ENCODE assay signal across 8 mouse cellular contexts in the genomic region with DNA sequence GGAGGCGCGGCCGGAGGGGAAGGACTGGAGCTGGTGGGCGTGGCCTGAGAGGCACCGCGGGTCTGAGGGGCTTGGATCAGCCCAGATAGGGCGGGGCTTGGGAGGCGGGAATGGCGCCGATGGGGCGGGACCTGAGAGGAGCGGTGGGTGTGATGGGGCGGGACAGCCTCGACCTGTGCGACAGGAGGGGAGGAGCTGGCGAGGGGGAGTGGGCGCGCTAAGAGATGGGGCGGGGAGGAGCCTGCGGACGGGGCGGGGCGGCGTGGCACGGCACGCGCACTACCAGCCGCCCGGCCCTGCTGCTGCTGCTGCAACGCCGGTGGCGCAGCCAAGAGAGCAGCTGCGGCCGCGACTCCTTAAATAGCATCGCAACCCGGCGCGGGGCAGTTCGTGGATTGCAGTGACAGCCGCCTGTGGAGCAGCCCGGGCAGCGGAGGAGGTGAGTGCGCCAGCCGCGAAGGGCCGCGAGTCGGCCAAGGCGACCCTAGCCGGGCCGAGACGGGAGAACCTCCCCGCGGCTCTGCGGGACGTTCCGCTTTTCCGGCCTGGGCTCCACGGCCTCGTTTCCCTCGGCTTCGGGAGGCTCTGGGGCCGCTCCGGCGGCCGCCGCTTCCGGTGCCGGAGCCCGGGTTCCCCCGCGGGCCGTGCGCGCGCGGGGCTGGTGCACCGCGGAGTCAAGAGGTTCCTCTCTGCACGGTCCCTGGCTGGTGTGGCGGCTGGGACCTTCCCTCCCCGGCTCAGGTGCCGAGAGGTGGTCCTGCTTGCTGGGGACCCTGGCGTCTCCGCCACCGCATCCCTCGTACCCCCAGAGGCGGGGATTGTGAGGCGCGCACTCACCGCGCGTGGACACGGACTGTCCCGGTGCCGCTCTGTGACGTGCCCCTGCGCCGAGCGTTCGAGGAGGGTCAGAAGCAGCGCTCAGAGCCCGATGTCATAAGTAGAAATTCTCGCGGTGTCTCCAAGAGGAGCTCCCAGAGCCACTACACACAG. TPM values are rescaled to one million over a fixed set of nuclear protein-coding genes. Genes with fewer than 3 reads are reported as not detected.
DNase-seq lines count a peak whose midpoint lies in the region; ATAC-seq and TF ChIP-seq lines count a peak whose summit lies in the region.

TSS of gene Acsl1 (plus strand) at position 246 of the 990 bp plus-strand sequence.

- H3K27ac ChIP-seq in ES-E14 (ENCODE audit: insufficient read depth, low read depth, low read length, poor library complexity, severe bottlenecking) = no peak within 1 kb of the TSS
- peak within 1 kb of the TSS; percentile 81 for H3K27ac ChIP-seq in forebrain, embryonic 15.5 days (replicated peaks)

- no peak for DNase-seq in ES-E14 (ENCODE audit: low read depth, low spot score)
- DNase-seq in cerebellum, adult 11 months = peak; percentile 99
- peak; percentile 97 for DNase-seq in heart, postnatal 25 days (ENCODE audit: low spot score)
- peak; percentile 97 for DNase-seq in layer of hippocampus, adult 18-20 months (ENCODE audit: low spot score in 2 of 2)
- DNase-seq in lung, adult 2 months = peak; percentile 100
- DNase-seq in ovary, adult 18-20 months (ENCODE audit: low spot score) = peak; percentile 98
- DNase-seq in thymus, postnatal 0 days (ENCODE audit: low spot score) = peak; percentile 95

- peak within 1 kb of the TSS; percentile 73 to 80 for H3K4me3 ChIP-seq in ES-E14 (ENCODE audit: insufficient read depth in 1 of 2, low read depth in 1 of 2, low read length in 2 of 2, poor library complexity in 1 of 2, severe bottlenecking in 1 of 2)
- H3K4me3 ChIP-seq in forebrain, embryonic 15.5 days = peak within 1 kb of the TSS; percentile 58
- peak within 1 kb of the TSS; percentile 88 for H3K4me3 ChIP-seq in lung, adult 2 months (replicated peaks; ENCODE audit: extremely low read depth, low read depth, low read length)

- H3K36me3 ChIP-seq in ES-E14 (ENCODE audit: control insufficient read depth, insufficient read depth, low read length, poor library complexity, severe bottlenecking) = no peaks in the 10 kb centered on the region; the same call in 1 of the 2 replicates
- H3K36me3 ChIP-seq in forebrain, embryonic 15.5 days = no peaks in the 10 kb centered on the region

- no peak for TF ChIP-seq CTCF in lung, adult 2 months (IDR thresholded peaks at IDR 0.05; ENCODE audit: insufficient read depth, low read length)

- TF ChIP-seq POLR2A in lung, adult 2 months (IDR thresholded peaks at IDR 0.05; ENCODE audit: borderline replicate concordance, extremely low read depth, low read depth, low read length) = peak; percentile 71

- peak; percentile 95 for ATAC-seq in forebrain, embryonic 15.5 days (replicated peaks)

- WGBS in forebrain, embryonic 15.5 days = under 1% methylated on average over 87 of the region's 106 CpGs
- under 1% methylated on average over 95 of the region's 106 CpGs for WGBS in lung, adult 2 months

- 0 out of 2 replicates have a peak, but pooled peaks cover 3% of the 10 kb centered on the region for H3K27me3 ChIP-seq in forebrain, embryonic 15.5 days

- H3K9ac ChIP-seq in ES-E14 (ENCODE audit: insufficient read depth, low read depth, low read length, poor library complexity, severe bottlenecking) = peak within 1 kb of the TSS; percentile 88
- H3K9ac ChIP-seq in forebrain, embryonic 15.5 days (replicated peaks) = peak within 1 kb of the TSS; percentile 71

- no peaks in the 10 kb centered on the region for H3K9me3 ChIP-seq in ES-E14 (ENCODE audit: control insufficient read depth, insufficient read depth, low read depth, low read length)
- H3K9me3 ChIP-seq in forebrain, embryonic 15.5 days = no peaks in the 10 kb centered on the region

- peak within 1 kb of the TSS; percentile 75 for H3K4me2 ChIP-seq in forebrain, embryonic 15.5 days (replicated peaks)

- intact Hi-C loops in heart, postnatal 25 days (cut with DNase I) = loop anchor here (5.0 kb wide), 3 partner anchors 41 to 164 kb away; no protein-coding TSS in a partner anchor

- H3K4me1 ChIP-seq in ES-E14 (ENCODE audit: control insufficient read depth in 2 of 2, insufficient read depth in 2 of 2, low read length in 2 of 2, poor library complexity in 1 of 2) = peaks cover 0 to 5% of the 10 kb centered on the region in 2 experiments; a peak in 2 of 4 replicates
- H3K4me1 ChIP-seq in forebrain, embryonic 15.5 days = peaks cover 8% of the 10 kb centered on the region
- peaks cover 2% of the 10 kb centered on the region; the same call in 1 of the 2 replicates for H3K4me1 ChIP-seq in lung, adult 2 months (ENCODE audit: control insufficient read depth, insufficient read depth, low read length)

- in situ Hi-C loops in ES-E14 (cut with MboI; ENCODE audit: low sequenced_read_pairs in 2 of 2, unreplicated experiment in 2 of 2) = no loop called here

TF ChIP-seq in ES-E14, 5 proteins besides CTCF, POLR2A, EP300 and RAD21:
- TF ChIP-seq ZNF384 (IDR thresholded peaks at IDR 0.05; ENCODE audit: low read depth, low read length) (no peak), HCFC1 (IDR thresholded peaks at IDR 0.05; ENCODE audit: borderline replicate concordance, insufficient read depth, low read length) (peak; percentile 39; the same call in 1 of the 2 replicates)

RNA-seq across cellular contexts. Expression of gene Acsl1, which starts in this region (rescaled TPM):
- 17.4 and 24.2 TPM in 2 replicates for total RNA-seq in ES-E14 (2012; rRNA removed)
- polyA plus RNA-seq in forebrain, embryonic 15.5 days (2015; fragmentation: Nextera tagmentation; extraction: Ambion mirVana) = 8.6 and 9.4 TPM in 2 replicates
- 100 to 1,000 TPM; 842 to 883 TPM for total RNA-seq in heart, postnatal 25 days (2021)
- total RNA-seq in layer of hippocampus, adult 18-20 months (2021) = 10 to 100 TPM; 42.8 to 45.5 TPM
- 31.1 and 39.1 TPM in 2 replicates for polyA plus RNA-seq in lung, adult 2 months (2012; rRNA removed)
- 6.6 and 8.4 TPM in 2 replicates for polyA plus RNA-seq in thymus, postnatal 0 days (2015; fragmentation: Nextera tagmentation; extraction: Ambion mirVana)

Comparison
In these comparisons a context has a peak if more than half of its experiments do, and no peak if none do; other contexts are left out.
1. RNA of gene Acsl1 (total RNA-seq): 842 to 883 TPM in heart, postnatal 25 days; 42.8 to 45.5 TPM in layer of hippocampus, adult 18-20 months and 17.4 to 24.2 TPM in ES-E14; every median in the first group is over 10 times any median in the second.
2. Peak in every context shown above with its lines, with median percentiles within 50 percentile points of each other: H3K4me3 ChIP-seq.